Mouse (Mus musculus) skeletal muscle tissue, postnatal 0 days (tissue): ENCODE data around the gene Sec11a. TPM values are rescaled to one million over a fixed set of nuclear protein-coding genes. Genes with fewer than 3 reads are reported as not detected.

Experiments
- polyA plus RNA-seq: library from polyadenylated mRNA; unstranded; fragments of >200 nt; fragmentation: Nextera tagmentation; extraction: Ambion mirVana; gene quantifications from 2 replicates; pipeline ENCODE4 v1.2.1, GENCODE M21; 2015

Gene Sec11a
- 110 and 113 TPM in 2 replicates for polyA plus RNA-seq

DNA sequence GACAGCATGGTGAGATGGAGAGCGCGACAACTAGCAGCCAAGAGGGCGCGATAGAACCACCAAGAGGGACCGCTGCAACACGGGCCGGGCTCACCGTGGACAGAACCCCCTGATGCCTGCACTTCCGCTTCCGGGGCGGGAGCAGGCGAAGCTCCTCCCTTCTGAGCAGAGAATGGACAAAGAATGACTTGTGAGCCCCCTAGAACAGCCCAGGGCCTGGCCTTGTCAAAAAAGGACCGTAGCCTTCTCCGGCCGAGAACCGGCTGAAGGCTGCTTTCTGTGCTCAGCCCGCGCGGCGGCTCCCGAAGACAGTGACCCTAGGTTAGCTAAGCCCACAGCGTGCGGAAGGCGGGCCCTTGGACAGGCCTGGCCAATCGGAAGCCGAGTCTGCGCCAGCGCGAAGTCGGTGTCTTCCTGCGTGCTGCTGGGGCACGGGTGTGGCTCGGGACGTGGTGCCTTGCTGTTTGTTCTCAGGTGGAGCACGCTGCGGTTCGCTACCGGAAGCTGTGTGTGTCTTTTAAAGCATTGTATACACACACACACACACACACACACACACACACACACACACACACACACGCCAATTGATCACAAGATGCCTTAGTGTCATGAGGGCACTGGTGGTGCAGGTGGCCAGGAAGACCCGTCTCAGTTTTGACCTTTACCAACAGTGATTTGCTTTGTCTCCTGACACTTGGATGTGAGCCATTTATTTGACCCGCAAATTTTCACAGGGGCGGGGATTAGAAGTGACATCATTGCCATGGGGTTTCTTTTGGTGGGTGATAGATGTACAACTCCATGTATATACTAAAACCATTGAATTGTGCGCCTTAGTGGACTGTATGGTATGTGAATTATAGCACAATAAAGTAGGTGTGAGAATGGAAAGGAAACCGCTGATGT, at the start of gene Sec11a:
Gene Sec11a, minus strand, starts transcription at position 336 of the 906 bp plus-strand sequence.

GRCm38 (mm10) chr7:80992980-80993833, 45.6 kb upstream of the Sec11a start, which contains the start of gene Zfp592:
TSS of gene Zfp592 (plus strand) at chr7:80993681.

GRCm38 (mm10) chr7:80904921-80905515, 42.6 kb downstream of the Sec11a start, which contains the start of gene Nmb:
TSS of gene Nmb (minus strand) at chr7:80905076.

DNA sequence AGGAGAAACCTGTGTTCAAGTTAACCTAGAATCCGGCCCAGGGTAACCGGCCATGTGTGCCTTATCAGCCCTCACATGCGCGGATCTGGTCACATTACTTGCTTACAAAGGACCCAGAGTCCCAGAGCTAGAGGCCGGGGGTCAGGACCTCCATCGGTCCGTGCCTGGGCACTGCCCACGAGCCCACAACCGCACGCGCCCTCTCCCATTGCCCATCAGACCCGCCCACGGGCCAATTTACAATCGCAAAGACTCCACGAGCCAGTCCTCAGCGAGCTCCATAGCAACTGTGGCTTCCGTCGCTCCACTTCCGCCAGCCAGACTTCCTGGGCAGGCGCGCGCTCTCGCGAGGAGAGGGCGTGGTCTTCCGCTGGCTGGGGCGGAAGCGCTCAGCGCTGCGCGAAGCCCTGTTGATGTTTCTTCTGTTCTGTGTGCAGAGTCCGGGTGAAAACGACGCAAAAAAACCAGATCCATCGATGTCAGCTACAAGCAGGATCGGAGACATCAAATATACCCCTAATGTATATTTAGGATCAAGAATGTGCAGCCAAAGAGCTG, 46.6 kb downstream of the Sec11a start, which contains the start of gene Wdr73:
Gene Wdr73, minus strand, starts transcription at position 326 of the 558 bp plus-strand sequence.

DNA sequence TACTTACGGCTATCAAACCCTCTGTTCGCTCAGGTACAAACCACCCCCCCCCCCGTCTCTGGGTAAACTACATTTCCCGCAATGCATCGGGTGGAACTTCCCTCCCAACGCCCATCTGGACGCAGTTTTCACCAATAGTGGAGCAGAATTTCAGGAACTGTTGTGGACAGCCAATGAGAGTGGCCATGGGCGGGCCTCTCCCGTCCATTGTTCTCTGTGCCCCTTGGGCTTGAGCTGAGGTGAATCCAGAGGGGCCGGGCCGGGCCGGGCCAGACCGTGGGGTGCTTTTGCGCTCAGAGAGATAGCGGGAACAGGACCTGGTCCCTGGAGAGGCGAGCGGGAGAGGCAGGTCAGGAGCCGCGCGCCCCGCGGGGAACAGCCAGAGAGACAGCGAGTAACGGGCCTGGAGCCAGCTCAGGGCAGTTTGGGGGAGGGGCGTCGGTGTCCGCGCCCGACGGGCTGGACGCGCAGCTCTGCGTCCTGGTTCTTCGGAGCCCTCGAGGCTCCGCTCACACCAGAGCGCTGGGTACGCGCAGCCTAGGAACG, 86.8 kb downstream of the Sec11a start, which contains the start of gene Zscan2:
Gene Zscan2, plus strand, starts transcription at position 192 of the 546 bp plus-strand sequence.

Other genes starting within 250 kb of the Sec11a start
- 25.4 and 28.0 TPM in 2 replicates for gene Iqgap1, start 121.8 kb downstream of the Sec11a start, polyA plus RNA-seq
- gene Zscan2, start 86.9 kb downstream of the Sec11a start, polyA plus RNA-seq: 0.47 and 0.65 TPM in 2 replicates
- 8.5 and 12.2 TPM in 2 replicates for gene Wdr73, start 46.5 kb downstream of the Sec11a start, polyA plus RNA-seq
- gene Nmb, start 42.7 kb downstream of the Sec11a start, polyA plus RNA-seq: 5.6 and 6.8 TPM in 2 replicates
- 5.1 and 5.2 TPM in 2 replicates for gene Zfp592, start 45.9 kb upstream of the Sec11a start, polyA plus RNA-seq
- 27.6 and 37.8 TPM in 2 replicates for gene Alpk3, start 109.8 kb upstream of the Sec11a start, polyA plus RNA-seq
- 0.06 and 0.11 TPM in 2 replicates for gene Slc28a1, start 167.0 kb upstream of the Sec11a start, polyA plus RNA-seq